21 mouse cellular contexts compared by ENCODE assay signal in the genomic region with DNA sequence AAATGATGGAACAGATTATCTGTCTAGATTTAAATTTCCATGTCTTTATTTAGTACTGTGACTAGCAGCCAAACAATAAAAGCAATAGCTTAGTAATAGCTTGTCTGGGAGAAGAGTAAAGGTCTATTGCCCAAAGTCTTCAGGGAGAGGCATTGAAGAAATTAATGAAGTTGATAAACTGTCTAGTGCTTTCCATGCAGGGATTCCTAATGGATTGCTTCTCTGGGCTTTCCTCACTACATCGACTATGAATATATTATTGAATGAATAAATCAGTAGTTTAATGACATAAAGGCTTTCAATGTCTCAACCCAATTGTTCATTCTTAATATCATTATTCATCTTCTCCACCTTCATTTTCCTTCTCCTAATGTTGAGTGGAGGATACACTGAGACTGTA.
"Had no signal": no experiment of that assay in that cellular context is flagged by ENCODE, and none has a peak within 500 bp of the region (broad histone marks: within the 10 kb centered on the region; RNA-seq: fewer than 3 reads in every experiment).

No protein-coding gene starts in this region.

- H3K4me1 ChIP-seq: heart, embryonic 10.5 days; hindbrain, embryonic 12.5 days; intestine, embryonic 15.5 days; kidney, embryonic 15.5 days; limb, embryonic 13.5 days; limb, embryonic 15.5 days had no signal

- DNase-seq: gastrocnemius, adult 2 months; gastrocnemius, postnatal 10 days; gastrocnemius, postnatal 25 days; heart, adult 18-20 months; heart, postnatal 10 days; heart, postnatal 4 days; layer of hippocampus, adult 9-11 months; layer of hippocampus, postnatal 36 days; left cerebral cortex, postnatal 4 days had no signal

- H3K36me3 ChIP-seq: heart, embryonic 10.5 days; heart, embryonic 12.5 days; hindbrain, embryonic 10.5 days; hindbrain, embryonic 12.5 days; intestine, embryonic 15.5 days; kidney, embryonic 15.5 days; limb, embryonic 13.5 days; limb, embryonic 15.5 days had no signal

- H3K27me3 ChIP-seq: heart, embryonic 12.5 days; hindbrain, embryonic 12.5 days; intestine, embryonic 15.5 days; kidney, embryonic 15.5 days; limb, embryonic 13.5 days; limb, embryonic 15.5 days had no signal

- H3K27ac ChIP-seq: gastrocnemius, adult 2 months; heart, embryonic 10.5 days; hindbrain, embryonic 10.5 days; intestine, embryonic 15.5 days; kidney, embryonic 15.5 days; kidney, postnatal 0 days; limb, embryonic 13.5 days; limb, embryonic 15.5 days had no signal

- H3K4me3 ChIP-seq: gastrocnemius, adult 2 months; heart, embryonic 10.5 days; heart, embryonic 12.5 days; hindbrain, embryonic 10.5 days; hindbrain, embryonic 12.5 days; intestine, embryonic 15.5 days; kidney, embryonic 15.5 days; limb, embryonic 13.5 days; limb, embryonic 15.5 days had no signal

- H3K4me2 ChIP-seq: heart, embryonic 12.5 days; hindbrain, embryonic 12.5 days; intestine, embryonic 15.5 days; kidney, embryonic 15.5 days; limb, embryonic 13.5 days; limb, embryonic 15.5 days had no signal

- H3K9ac ChIP-seq: heart, embryonic 12.5 days; hindbrain, embryonic 12.5 days; intestine, embryonic 15.5 days; kidney, embryonic 15.5 days; limb, embryonic 13.5 days; limb, embryonic 15.5 days had no signal

- ATAC-seq: hindbrain, embryonic 16.5 days; inflammation-experienced regulatory T-cells, adult 6 months; intestine, embryonic 15.5 days; intestine, postnatal 0 days had no signal

- H3K9me3 ChIP-seq: heart, embryonic 10.5 days; heart, embryonic 12.5 days; hindbrain, embryonic 10.5 days; hindbrain, embryonic 12.5 days; intestine, embryonic 15.5 days; kidney, embryonic 15.5 days; limb, embryonic 13.5 days; limb, embryonic 15.5 days had no signal
